In genomic region chr3:106940095-106940494, GRCm38 (mm10) we compare ENCODE assay signal across 11 mouse cellular contexts.
DNase-seq lines count a peak whose midpoint lies in the region; ATAC-seq and TF ChIP-seq lines count a peak whose summit lies in the region.
"Had no signal": no experiment of that assay in that cellular context is flagged by ENCODE, and none has a peak within 500 bp of the region (broad histone marks: within the 10 kb centered on the region; RNA-seq: fewer than 3 reads in every experiment).

No protein-coding gene starts in this region.

- no peak overlapping the region for H3K4me3 ChIP-seq in midbrain, postnatal 0 days (ENCODE audit: low read depth, low read length)
- no peak overlapping the region for H3K4me3 ChIP-seq in midbrain, embryonic 15.5 days
- H3K4me3 ChIP-seq: heart, embryonic 12.5 days; megakaryocyte, embryonic 14.5 days had no signal

- WGBS in midbrain, postnatal 0 days = 56% methylated on average over 3 of the region's 3 CpGs
- WGBS in midbrain, embryonic 15.5 days = 56% methylated on average over 3 of the region's 3 CpGs

- no peaks in the 10 kb centered on the region for H3K36me3 ChIP-seq in midbrain, postnatal 0 days (ENCODE audit: insufficient read depth, low read length)
- no peaks in the 10 kb centered on the region for H3K36me3 ChIP-seq in midbrain, embryonic 15.5 days (replicated peaks)
- H3K36me3 ChIP-seq: heart, embryonic 12.5 days had no signal

- H3K4me1 ChIP-seq in midbrain, postnatal 0 days (ENCODE audit: insufficient read depth, low read length) = no peaks in the 10 kb centered on the region
- no peaks in the 10 kb centered on the region for H3K4me1 ChIP-seq in midbrain, embryonic 15.5 days
- H3K4me1 ChIP-seq: heart, embryonic 12.5 days had no signal

- DNase-seq in frontal cortex, postnatal 14 days (ENCODE audit: low spot score in 2 of 2) = no peak
- DNase-seq in midbrain, postnatal 0 days (ENCODE audit: low spot score) = peak; percentile 69
- peak; percentile 35 for DNase-seq in thymus, postnatal 14 days
- DNase-seq in kidney, postnatal 36 days = no peak
- DNase-seq in heart, adult 11 months = no peak
- DNase-seq: cerebellum, adult 9-11 months had no signal

- no peaks in the 10 kb centered on the region for H3K27me3 ChIP-seq in midbrain, postnatal 0 days (ENCODE audit: insufficient read depth, low read length)
- H3K27me3 ChIP-seq in midbrain, embryonic 15.5 days (replicated peaks) = no peaks in the 10 kb centered on the region
- H3K27me3 ChIP-seq: heart, embryonic 12.5 days had no signal

- peak; percentile 85 for TF ChIP-seq CTCF in midbrain, postnatal 0 days (IDR thresholded peaks at IDR 0.05)

- no peaks in the 10 kb centered on the region for H3K9me3 ChIP-seq in midbrain, postnatal 0 days (ENCODE audit: low read length)
- 0 out of 2 replicates have a peak, but pooled peaks cover 4% of the 10 kb centered on the region for H3K9me3 ChIP-seq in midbrain, embryonic 15.5 days

- H3K27ac ChIP-seq in midbrain, postnatal 0 days (ENCODE audit: low read depth, low read length) = no peak overlapping the region
- H3K27ac ChIP-seq in midbrain, embryonic 15.5 days = no peak overlapping the region

- no peak overlapping the region for H3K4me2 ChIP-seq in midbrain, postnatal 0 days (ENCODE audit: low read depth, low read length, poor library complexity, severe bottlenecking)
- no peak overlapping the region for H3K4me2 ChIP-seq in midbrain, embryonic 15.5 days
- H3K4me2 ChIP-seq: heart, embryonic 12.5 days had no signal

- no peak overlapping the region for H3K9ac ChIP-seq in midbrain, postnatal 0 days (replicated peaks; ENCODE audit: low read length, poor library complexity, severe bottlenecking)
- no peak overlapping the region for H3K9ac ChIP-seq in midbrain, embryonic 15.5 days
- H3K9ac ChIP-seq: heart, embryonic 12.5 days had no signal

- peak; percentile 65 for ATAC-seq in frontal cortex, adult (ENCODE audit: low TSS enrichment)
- ATAC-seq in midbrain, postnatal 0 days (ENCODE audit: low FRiP score) = no peak
- no peak for ATAC-seq in midbrain, embryonic 15.5 days (replicated peaks)
- peak; percentile 86 for ATAC-seq in granulocyte monocyte progenitor cell, adult 5-6 weeks (replicated peaks; ENCODE audit: poor library complexity, severe bottlenecking)

Comparison
In these comparisons a context has a peak if more than half of its experiments do, and no peak if none do; other contexts are left out.
1. ATAC-seq: peak in frontal cortex, adult (single experiment) and granulocyte monocyte progenitor cell, adult 5-6 weeks (single experiment); none in midbrain, postnatal 0 days (single experiment) and midbrain, embryonic 15.5 days (single experiment).
2. DNase-seq: peak in midbrain, postnatal 0 days (single experiment) and thymus, postnatal 14 days (single experiment); none in frontal cortex, postnatal 14 days (0 of 2), kidney, postnatal 36 days (0 of 2) and heart, adult 11 months (single experiment).